Mouse (Mus musculus) kidney, embryonic 16.5 days (tissue): ENCODE measurements around the gene Snx25. TPM values are rescaled to one million over a fixed set of nuclear protein-coding genes. Genes with fewer than 3 reads are reported as not detected.

Experiments
- ATAC-seq: fragments of 200-750 bp; cut with Nextera tagmentation; 2 replicates; pipeline ENCODE4 v1.8.0; 2017; ENCODE audit warnings: moderate TSS enrichment; ENCODE audit not compliant: low FRiP score, low TSS enrichment
- H3K27ac ChIP-seq: fragments of 300-500 bp; sonication (generic); 2 replicates; pipeline ENCODE4 v1.5.1; 2014; ENCODE audit warnings: low read length
- H3K27me3 ChIP-seq: fragments of 300-500 bp; sonication (generic); 2 replicates; pipeline ENCODE4 v1.6.1; 2014; ENCODE audit warnings: low read length, control low read depth, mixed read lengths; ENCODE audit not compliant: insufficient read depth
- H3K36me3 ChIP-seq: fragments of 300-500 bp; sonication (generic); 2 replicates; pipeline ENCODE4 v1.6.1; 2014; ENCODE audit warnings: low read length, control low read depth, mixed read lengths; ENCODE audit not compliant: insufficient read depth
- H3K4me1 ChIP-seq: fragments of 300-500 bp; sonication (generic); 2 replicates; pipeline ENCODE4 v1.6.1; 2014; ENCODE audit warnings: low read length, control low read depth, mixed read lengths; ENCODE audit not compliant: insufficient read depth
- H3K4me2 ChIP-seq: fragments of 300-500 bp; sonication (generic); replicated peaks from 2 replicates; pipeline ENCODE4 v1.6.1; 2014; ENCODE audit warnings: low read depth, low read length
- H3K4me3 ChIP-seq: fragments of 300-500 bp; sonication (generic); 2 replicates; pipeline ENCODE4 v1.5.1; 2014; ENCODE audit warnings: mild to moderate bottlenecking, low read length
- H3K9ac ChIP-seq: fragments of 300-500 bp; sonication (generic); replicated peaks from 2 replicates; pipeline ENCODE4 v1.6.1; 2014; ENCODE audit warnings: low read length
- H3K9me3 ChIP-seq: fragments of 300-500 bp; sonication (generic); 2 replicates; pipeline ENCODE4 v1.6.1; 2016; ENCODE audit warnings: low read length, control low read depth
- WGBS: fragments of 180-500 bp; shearing (Covaris S2); extraction: QIAGEN DNeasy Blood & Tissue Kit; methylation state at CpG from one replicate; pipeline ENCODE4 v1.1.7; 2014; 5-methylcytosine and 5-hydroxymethylcytosine counted together
- polyA plus RNA-seq: library from polyadenylated mRNA; unstranded; fragments of >200 nt; fragmentation: Nextera tagmentation; extraction: Ambion mirVana; gene quantifications from 2 replicates; pipeline ENCODE4 v1.2.1, GENCODE M21; 2015

Gene Snx25
- polyA plus RNA-seq, 1 experiment from 2014 or later = 4.5 TPM

DNA sequence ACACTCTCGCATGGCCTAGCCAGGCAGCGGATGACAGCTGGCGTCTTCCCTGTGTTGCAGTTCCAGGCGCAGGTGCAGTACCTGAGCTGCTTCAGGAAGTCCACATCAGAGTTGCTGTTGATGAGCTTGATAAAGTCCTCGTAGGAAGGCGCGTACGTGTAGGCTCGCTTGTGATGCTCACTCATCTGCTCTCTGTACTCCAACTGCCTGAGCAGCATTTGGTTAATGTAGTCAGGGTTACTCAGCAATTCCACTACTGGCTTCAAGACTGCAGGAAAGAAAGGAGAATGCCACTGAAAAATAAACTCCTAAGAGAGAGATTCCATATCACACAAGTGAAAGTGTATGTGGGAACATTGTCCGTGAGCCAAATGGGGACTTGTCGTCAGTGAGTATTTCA, 48.5 kb downstream of the Snx25 start:
- ATAC-seq = no peak
- no peaks in the 10 kb centered on the region for H3K27me3 ChIP-seq

DNA sequence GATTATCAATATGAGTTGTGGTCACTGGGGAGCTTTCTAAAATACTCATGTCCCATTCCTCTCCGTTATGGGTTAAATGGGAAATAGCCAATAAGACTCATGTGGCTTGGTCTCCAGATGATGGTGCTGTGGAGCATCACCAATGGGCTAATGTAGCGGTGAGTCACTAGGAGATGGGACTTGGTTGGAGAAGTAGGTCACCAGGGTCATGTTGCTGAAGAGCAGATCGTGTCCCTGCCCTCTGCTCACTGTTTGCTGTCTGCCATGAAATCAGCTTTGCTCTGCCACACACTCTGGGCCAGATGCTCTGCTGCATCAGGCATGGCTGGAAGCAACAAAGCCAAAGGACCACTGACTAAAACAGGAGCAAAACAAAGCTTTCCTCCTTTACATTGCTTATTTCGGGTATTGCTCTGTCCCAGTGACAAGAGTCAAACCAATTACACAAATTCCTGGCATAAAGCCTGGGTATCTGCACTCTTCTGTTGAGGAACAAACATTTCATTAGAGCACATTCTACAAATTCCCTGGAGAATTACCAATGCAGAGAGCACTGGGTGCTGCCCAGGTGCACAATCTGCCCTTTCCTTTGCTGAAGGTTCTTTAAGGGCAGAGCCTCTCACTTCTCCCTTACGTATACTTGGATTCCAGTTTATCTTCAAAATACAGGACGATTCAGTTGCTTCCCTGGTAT, 59.1 kb downstream of the Snx25 start:
- ATAC-seq = no peak
- WGBS = 82% methylated on average over 6 of the region's 6 CpGs
- Histone ChIP-seq H3K9me3 (no peaks in the 10 kb centered on the region), H3K9ac (no peak overlapping the region), H3K27ac (no peak overlapping the region), H3K4me1 (no peaks in the 10 kb centered on the region), H3K36me3 (0 out of 2 replicates have a peak, but pooled peaks cover 2% of the 10 kb centered on the region), H3K4me2 (no peak overlapping the region), H3K4me3 (no peak overlapping the region), H3K27me3 (no peaks in the 10 kb centered on the region)

More for the DNA sequence above, 48.5 kb downstream of the Snx25 start:
- Histone ChIP-seq H3K4me2 (no peak overlapping the region), H3K4me3 (no peak overlapping the region), H3K9me3 (peaks cover 6% of the 10 kb centered on the region), H3K27ac (no peak overlapping the region), H3K9ac (no peak overlapping the region), H3K36me3 (peaks cover 9% of the 10 kb centered on the region; the same call in 1 of the 2 replicates), H3K4me1 (no peaks in the 10 kb centered on the region)
- WGBS = 94% methylated on average over 11 of the region's 11 CpGs

DNA sequence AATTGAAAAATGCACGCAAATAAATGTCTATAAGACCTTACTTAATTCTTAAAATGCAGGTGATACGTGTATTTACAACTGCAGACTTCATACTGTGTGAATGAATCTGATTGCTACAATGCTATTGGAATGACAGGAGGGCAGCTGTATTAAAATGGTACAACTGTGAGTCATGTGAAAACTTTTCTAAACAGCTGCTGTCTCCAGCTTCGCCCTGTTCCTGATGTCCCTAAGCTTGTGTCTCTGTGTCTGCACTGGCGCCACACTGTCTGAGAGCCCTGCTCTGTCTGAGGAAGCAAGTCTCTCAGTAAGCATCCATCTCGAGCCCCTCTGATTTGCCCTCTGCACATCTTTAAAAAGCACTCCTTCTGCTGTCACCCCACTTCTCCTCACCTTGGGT, 68.8 kb downstream of the Snx25 start:
- Histone ChIP-seq H3K27me3 (no peaks in the 10 kb centered on the region), H3K4me1 (no peaks in the 10 kb centered on the region), H3K4me2 (no peak overlapping the region), H3K36me3 (0 out of 2 replicates have a peak, but pooled peaks cover 3% of the 10 kb centered on the region), H3K27ac (no peak overlapping the region), H3K4me3 (no peak overlapping the region), H3K9ac (no peak overlapping the region), H3K9me3 (no peaks in the 10 kb centered on the region)
- no peak for ATAC-seq
- 84% methylated on average over 5 of the region's 5 CpGs for WGBS

DNA sequence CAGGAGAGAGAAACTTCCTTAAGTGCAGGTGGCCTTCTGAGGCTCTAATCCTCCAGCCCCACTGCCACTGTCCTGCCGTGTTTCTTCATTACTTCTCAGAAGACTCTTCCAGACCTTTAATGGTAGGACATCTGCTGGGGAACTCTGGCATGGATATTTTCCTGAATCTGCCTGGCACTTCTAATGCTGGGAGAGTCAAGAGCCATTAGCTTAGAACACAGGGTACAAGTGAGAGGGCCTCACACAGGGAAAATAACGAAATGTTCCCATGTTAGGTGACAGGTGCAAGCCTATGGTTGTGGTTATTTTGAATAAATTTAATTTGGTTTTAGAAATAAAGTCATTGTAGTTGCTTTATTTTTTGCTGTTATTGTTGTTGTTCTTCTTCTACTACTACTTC, 70.9 kb downstream of the Snx25 start:
- Histone ChIP-seq H3K9me3 (no peaks in the 10 kb centered on the region), H3K27me3 (no peaks in the 10 kb centered on the region), H3K4me1 (no peaks in the 10 kb centered on the region), H3K27ac (no peak overlapping the region), H3K9ac (no peak overlapping the region), H3K4me2 (no peak overlapping the region), H3K4me3 (no peak overlapping the region), H3K36me3 (0 out of 2 replicates have a peak, but pooled peaks cover 3% of the 10 kb centered on the region)
- ATAC-seq = no peak
- 77% methylated on average over 2 of the region's 2 CpGs for WGBS

DNA sequence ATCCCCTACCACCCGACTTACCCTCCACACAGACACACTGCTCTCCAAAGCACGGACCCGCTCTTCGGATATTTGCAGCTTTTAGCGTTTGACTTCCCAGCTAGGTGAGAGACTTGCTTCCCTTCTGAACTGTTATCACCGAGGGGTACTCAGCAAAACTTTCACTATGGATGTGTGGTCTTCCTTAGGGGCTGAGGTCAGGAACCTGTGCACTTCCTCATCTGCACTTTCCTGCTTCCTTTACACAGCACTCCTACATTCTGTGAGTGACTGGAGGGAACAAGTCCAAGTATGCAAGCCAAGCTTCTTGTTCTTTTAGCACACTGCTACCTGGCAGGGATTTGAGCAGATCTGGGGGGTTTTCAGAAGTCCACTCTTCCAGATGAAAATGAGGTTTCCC, 73.1 kb downstream of the Snx25 start:
- no peaks in the 10 kb centered on the region for H3K4me1 ChIP-seq
- 0 out of 2 replicates have a peak, but pooled peaks cover 3% of the 10 kb centered on the region for H3K36me3 ChIP-seq
- 76% methylated on average over 6 of the region's 6 CpGs for WGBS
- no peak overlapping the region for H3K4me3 ChIP-seq
- H3K27ac ChIP-seq = no peak overlapping the region
- no peak overlapping the region for H3K9ac ChIP-seq
- no peaks in the 10 kb centered on the region for H3K27me3 ChIP-seq
- ATAC-seq = no peak
- no peaks in the 10 kb centered on the region for H3K9me3 ChIP-seq
- no peak overlapping the region for H3K4me2 ChIP-seq

DNA sequence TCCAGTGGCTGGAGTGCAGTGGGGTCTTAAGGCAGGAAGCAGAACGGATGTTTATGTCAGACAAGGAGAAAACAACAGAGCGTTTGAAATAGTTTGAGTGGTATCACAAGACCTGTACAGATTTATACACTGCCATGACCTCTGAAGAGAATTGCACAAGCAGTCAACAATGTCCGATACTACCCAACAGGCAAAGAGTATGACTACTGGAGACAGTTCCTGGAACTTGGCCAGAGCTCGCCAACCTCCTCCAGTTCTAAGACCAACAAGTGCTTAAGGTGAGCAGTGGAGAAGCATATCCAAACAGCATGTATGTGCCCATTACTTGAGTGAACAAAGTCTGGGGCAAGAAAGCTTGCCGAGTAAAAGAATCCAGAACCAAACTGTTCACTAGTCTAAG, 76.7 kb downstream of the Snx25 start:
- H3K4me2 ChIP-seq = no peak overlapping the region
- WGBS = 82% methylated on average over 5 of the region's 5 CpGs
- no peaks in the 10 kb centered on the region for H3K4me1 ChIP-seq
- no peaks in the 10 kb centered on the region for H3K27me3 ChIP-seq
- 0 out of 2 replicates have a peak, but pooled peaks cover 3% of the 10 kb centered on the region for H3K36me3 ChIP-seq
- no peak overlapping the region for H3K9ac ChIP-seq
- no peak overlapping the region for H3K27ac ChIP-seq
- ATAC-seq = no peak
- no peaks in the 10 kb centered on the region for H3K9me3 ChIP-seq
- H3K4me3 ChIP-seq = no peak overlapping the region

DNA sequence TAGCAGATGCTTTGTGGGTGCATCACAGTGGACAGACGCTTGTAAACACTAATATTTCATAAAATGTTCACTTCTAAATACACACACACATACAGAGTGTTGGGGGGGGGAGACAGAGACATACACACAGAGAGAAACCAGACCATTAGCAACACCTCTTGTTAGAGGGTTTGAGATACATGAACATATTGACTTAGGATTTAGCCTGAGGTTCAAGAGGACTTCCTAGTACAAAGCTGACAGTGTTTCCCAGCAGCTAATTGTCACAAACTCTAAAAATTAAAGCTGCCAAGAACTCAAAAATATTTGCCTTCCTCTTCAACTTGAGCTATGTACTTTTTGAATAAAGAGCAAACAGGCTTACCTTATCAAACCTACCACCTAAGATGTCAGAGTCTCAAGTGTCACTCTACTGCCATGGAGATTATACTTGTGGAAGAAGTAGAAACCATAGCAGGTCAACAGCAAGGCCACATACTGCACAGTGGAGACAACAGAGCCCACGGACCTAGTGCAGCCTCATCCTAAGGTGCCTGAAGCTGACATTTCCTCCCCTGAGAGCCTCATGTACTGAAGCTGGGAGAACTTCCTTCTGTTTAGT, 78.3 kb downstream of the Snx25 start:
- H3K4me1 ChIP-seq = no peaks in the 10 kb centered on the region
- no peak overlapping the region for H3K27ac ChIP-seq
- 84% methylated on average over 2 of the region's 2 CpGs for WGBS
- H3K4me3 ChIP-seq = no peak overlapping the region
- no peaks in the 10 kb centered on the region for H3K27me3 ChIP-seq
- ATAC-seq = no peak
- no peaks in the 10 kb centered on the region for H3K36me3 ChIP-seq
- no peak overlapping the region for H3K9ac ChIP-seq
- H3K9me3 ChIP-seq = no peaks in the 10 kb centered on the region
- no peak overlapping the region for H3K4me2 ChIP-seq

DNA sequence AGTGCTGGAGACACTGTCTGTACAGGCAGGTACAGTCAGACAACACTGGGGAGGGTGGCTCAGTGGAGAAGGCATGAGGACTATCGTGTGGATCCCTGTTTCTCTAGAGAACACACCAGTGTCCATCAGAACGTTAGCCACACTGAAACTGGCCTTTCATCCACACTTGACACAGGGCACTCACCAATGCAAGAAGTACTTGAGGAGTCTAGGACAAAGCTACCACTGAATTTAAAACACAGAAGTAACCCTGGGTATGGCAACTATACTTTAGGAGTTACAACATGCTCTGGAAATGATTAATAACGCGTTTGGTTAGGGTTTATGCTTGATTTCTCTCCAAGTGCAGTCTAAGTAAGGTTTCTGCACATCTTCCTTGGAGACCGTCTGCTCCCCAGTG, 79.2 kb downstream of the Snx25 start:
- H3K27me3 ChIP-seq = no peaks in the 10 kb centered on the region
- H3K9me3 ChIP-seq = no peaks in the 10 kb centered on the region
- ATAC-seq = no peak
- 0 out of 2 replicates have a peak, but pooled peaks cover under 1% of the 10 kb centered on the region for H3K36me3 ChIP-seq
- 92% methylated on average over 5 of the region's 5 CpGs for WGBS
- no peaks in the 10 kb centered on the region for H3K4me1 ChIP-seq
- H3K9ac ChIP-seq = no peak overlapping the region
- H3K27ac ChIP-seq = no peak overlapping the region
- no peak overlapping the region for H3K4me3 ChIP-seq
- H3K4me2 ChIP-seq = no peak overlapping the region

DNA sequence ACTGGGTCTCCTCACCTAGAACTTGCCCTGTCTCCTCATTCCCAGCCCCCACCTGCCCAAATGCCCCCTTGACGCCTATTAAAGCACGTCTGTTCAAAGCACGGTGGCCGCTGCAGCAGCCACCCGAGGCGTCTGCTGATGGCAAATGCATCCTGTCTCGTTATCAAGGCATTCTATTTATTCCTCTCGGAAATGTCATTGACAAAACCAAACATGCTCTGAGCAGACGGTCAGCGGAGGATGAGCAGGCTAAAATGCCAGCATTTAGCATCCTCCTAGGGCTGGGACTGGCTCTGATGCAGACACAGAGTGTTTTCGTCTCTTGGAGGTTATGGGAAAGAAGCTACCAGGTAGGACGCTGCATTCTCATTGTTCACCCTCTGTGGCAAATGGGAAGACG, 111.7 kb downstream of the Snx25 start:
- ATAC-seq = no peak
- H3K4me1 ChIP-seq = no peaks in the 10 kb centered on the region
- H3K27ac ChIP-seq = no peak overlapping the region
- peaks cover 13% of the 10 kb centered on the region; the same call in 1 of the 2 replicates for H3K36me3 ChIP-seq
- no peaks in the 10 kb centered on the region for H3K9me3 ChIP-seq
- H3K4me2 ChIP-seq = no peak overlapping the region
- no peaks in the 10 kb centered on the region for H3K27me3 ChIP-seq
- no peak overlapping the region for H3K4me3 ChIP-seq
- H3K9ac ChIP-seq = no peak overlapping the region
- WGBS = 73% methylated on average over 13 of the region's 13 CpGs

DNA sequence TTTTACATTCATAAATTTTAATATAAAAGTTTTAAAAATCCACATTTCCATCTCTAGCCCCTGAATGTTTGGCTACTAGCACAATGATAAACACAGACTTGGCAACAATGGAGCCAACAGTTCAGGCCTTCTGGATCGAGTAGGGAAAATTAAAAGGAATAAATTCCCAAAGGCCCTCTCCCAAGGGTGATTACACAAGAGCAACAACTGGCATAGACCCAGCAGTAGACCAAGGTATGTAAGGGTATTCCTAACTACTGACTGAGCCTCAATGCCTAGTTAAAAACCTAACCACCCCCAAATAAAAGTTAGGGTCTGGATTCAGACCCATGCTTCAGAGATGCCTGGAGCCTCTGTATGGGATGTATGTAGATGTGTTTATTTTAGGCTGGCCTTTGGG, 112.3 kb downstream of the Snx25 start:
- no peak for ATAC-seq
- H3K4me1 ChIP-seq = no peaks in the 10 kb centered on the region
- no peaks in the 10 kb centered on the region for H3K27me3 ChIP-seq
- H3K27ac ChIP-seq = no peak overlapping the region
- H3K4me3 ChIP-seq = no peak overlapping the region
- 70% methylated on average over 1 of the region's 1 CpGs for WGBS
- no peak overlapping the region for H3K9ac ChIP-seq
- no peak overlapping the region for H3K4me2 ChIP-seq
- no peaks in the 10 kb centered on the region for H3K9me3 ChIP-seq
- peaks cover 10% of the 10 kb centered on the region; the same call in 1 of the 2 replicates for H3K36me3 ChIP-seq
